Mouse (Mus musculus): Measurements from ENCODE around the gene Zfhx3.

The Zfhx3 gene

DNA sequence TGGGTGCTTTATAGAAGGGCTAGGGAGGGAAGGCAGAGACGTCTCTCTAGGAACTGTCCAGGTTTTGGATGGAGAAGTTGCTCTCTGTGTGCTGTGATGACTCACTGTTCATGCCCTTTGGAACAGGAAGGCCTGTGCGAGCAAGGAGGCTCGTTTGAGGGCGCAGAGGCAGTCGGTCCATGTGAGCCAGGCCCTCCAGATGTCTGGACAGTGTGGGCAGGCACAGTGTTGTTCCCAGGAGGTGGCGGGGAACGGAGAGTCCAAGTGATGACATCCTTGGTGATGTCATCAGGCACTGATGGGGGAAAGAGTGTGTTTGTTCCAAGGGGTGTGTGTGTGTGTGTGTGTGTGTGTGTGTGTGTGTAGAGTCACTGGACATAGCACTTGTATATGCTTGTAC, 800.8 kb downstream of the Zfhx3 start:
- DNase-seq (ENCODE audit: low read depth, low spot score): no peak

DNA sequence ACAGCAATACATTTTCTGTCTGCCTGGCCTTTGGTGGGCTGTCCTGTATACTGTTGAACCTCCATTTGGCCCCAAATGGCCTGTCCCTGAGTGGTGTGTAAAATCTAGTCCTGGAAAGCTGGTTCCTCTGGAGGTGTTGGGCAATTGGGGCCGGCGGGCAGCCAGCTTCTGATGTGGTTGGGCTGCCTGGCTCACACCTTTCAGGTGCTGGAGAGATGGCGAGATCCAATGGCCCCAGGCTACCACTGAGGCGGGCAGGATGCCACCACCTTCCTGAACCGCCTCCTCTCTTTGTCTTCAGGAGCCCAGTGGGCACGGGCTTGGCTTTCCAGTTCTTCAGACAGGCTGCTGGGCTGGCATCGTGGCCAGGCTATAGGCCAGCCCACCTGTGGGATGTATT, 803.1 kb downstream of the Zfhx3 start:
- DNase-seq (ENCODE audit: low read depth, low spot score): no peak

DNA sequence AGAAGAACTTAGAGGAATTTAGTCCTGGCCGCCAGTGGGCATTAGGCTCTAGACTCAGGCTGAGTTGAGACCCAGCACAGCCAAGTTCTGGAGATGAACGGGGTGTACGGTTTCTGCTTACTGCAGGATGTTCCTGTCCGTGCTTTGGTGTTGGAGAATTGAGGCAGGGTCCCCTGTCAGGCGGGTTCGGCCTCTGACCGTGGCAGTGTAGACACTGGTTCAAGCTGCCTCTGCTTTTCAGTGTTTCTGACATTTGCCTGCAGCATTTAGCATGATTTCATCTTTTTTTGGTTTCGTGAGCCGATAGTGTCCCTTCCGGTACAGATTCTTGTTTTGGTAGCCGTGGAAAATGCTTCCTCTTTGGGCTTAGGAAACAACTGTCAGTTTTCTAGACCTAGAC, 805.7 kb downstream of the Zfhx3 start:
- no peak for DNase-seq (ENCODE audit: low read depth, low spot score)

DNA sequence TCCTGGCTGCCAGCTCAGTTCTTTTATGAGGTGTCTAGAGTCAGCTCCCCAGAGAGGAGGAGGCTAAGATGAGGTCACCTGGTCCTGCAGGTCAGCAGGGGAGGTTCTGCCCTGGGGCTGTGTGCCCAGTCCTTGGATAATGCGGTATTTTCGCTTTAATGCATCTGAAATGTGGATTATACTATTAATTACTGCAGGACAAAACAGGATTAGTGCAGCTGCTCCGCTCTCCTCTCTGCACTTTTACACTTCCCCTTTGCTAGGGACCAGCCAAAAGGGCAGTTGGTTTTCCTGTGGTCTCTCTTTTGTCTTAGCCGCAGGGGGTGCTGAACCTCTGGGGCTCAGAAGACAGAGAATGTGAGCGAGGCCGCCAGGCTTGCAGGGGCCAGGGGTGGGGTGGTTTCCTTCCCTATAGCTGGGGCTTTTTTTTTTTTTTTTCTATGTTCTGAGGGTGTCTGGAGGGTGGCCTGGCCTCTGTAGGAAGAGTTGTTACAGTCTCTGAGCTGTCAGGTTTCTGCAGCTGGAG, 806.5 kb downstream of the Zfhx3 start:
- no peak for DNase-seq (ENCODE audit: low read depth, low spot score)

DNA sequence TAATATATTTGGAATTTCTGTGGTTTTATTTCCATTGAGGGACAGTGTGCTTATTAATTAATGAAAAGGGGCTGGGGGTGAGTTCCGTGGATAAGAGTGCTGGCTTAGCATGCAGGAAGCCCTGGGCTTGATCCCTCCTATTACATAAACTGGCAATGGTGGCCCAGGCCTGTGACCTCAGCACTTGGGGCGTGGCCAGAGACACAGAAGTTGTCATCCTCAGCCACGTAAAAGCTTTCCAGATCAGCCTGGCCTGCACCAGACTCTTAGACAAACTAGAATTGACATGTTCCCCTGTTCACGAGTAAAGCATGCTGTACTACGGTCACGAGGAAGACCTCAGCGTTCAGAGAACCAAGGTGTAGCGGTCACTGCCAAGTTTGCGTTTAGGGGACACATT, 808.4 kb downstream of the Zfhx3 start:
- no peak for DNase-seq (ENCODE audit: low read depth, low spot score)

DNA sequence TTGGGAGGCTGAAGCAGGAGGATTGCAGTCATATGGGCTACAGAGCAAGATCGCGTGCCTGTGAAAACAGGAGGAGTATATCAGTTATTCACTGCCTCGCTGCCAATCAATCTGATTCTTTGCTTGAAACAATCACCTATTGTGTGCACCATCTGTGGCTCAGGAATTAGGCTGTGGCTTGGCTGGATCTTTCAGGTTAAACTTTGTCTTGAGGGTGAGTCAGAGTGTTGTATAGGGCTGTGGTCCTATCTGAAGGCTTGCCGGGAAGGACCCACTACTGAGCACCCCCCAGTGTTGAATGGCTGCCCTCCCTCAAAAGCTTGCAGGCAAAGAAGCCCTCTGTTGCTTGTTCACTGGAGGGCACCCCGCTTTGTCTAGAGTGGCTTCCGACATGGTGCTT, 812.1 kb downstream of the Zfhx3 start:
- DNase-seq (ENCODE audit: low read depth, low spot score): no peak

DNA sequence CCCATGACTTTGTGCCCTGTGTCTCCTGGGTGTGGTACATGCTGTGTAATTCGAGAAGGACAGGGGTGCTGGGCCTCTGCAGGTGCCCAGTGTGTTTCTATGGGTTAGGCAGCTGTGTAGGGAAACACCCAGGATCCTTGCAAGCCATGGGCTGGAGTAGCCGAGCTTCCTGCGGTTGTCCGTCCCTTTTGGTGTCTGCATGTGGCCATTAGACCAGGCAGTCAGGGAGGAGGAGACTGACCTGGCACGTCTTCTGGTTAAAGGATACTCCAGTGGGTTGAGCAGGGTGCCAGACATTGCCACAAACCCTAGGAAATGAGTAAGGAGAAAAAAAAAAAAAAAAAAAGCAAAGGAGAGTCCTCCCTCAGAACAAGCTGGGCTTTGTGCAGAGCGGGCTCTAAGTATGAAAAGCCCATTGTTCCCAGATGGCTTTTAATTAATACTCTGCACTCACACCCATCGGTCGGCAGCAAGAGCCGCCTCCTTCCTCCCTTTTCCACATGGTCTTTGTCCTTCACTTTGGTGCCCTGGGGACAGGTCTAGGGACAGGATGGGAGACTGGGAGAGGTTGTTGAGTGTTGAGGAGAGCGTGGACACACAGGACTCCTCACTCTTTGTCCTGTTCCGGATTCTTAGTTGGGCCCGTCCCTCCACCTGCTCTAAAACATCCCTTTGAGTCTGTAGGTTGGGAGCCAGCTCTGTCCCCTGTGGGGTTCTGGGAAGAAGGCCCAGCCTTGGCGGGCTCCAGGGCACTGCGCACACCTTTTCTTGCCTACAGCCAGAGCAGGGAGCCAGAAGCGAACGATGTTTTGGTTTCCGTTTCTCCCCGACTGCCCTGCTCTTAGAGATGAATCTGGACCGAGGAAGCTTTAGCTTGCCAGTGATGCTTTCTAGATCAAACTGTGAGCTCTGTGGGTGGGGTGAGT, 813.2 kb downstream of the Zfhx3 start:
- DNase-seq (ENCODE audit: low read depth, low spot score): no peak

DNA sequence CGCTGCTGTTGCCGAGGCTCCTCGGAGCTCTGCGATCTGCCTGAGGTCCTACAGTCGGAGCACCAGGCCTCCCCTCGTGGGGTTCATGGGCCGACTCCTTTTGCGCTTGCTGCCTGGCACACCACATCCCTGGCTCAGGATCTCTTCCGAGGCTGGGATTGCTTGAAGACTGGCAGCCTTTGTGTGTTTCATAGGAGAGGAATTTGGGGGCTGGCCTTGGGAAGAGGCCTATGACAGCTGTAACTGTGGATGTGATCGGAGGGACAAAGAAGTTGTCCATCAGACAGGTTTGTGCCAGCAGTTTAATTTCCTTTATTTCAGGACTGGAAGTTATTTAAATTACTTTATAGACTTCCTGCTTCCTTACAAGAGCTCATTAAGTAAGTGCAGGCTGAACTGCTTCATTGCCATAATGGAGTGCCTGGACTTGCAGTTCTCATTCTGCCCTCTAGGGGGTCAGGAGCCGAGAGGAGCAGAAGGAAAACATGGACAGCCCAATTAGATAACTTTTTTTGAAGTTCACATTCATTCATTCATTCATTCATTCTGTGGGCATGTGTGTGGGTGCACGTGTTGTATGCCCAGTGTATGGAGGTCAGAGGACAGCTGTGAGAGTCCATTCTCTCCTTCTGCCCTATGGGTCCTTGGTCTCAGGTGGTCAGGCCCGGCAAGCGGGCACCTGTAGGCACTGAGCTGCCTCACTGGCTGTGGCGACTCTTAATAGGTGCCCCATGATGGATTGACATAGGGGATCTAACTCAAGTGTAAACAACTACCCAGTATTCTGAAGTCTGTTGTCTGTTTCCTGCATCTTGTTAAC, 817.3 kb downstream of the Zfhx3 start:
- no peak for DNase-seq (ENCODE audit: low read depth, low spot score)

DNA sequence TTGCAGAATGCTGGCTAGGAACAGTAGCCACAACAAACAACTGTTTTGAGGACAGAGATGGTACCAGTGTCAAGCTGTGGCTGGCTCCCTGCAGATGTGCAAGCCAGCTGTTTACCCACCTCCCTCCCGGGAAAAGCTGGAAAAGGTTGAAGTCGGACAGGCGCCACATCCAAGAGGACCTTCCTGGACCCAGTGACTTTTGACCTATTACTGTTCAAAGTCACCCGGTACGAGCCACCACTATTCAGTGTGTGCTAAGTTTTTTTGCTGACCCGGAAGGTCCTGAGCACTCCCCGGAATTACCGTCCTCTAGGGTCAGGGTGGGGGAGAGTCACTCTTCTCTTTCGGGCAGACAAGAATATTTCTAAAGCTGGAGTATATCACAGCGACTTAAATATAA, 818.3 kb downstream of the Zfhx3 start:
- DNase-seq (ENCODE audit: low read depth, low spot score): no peak

DNA sequence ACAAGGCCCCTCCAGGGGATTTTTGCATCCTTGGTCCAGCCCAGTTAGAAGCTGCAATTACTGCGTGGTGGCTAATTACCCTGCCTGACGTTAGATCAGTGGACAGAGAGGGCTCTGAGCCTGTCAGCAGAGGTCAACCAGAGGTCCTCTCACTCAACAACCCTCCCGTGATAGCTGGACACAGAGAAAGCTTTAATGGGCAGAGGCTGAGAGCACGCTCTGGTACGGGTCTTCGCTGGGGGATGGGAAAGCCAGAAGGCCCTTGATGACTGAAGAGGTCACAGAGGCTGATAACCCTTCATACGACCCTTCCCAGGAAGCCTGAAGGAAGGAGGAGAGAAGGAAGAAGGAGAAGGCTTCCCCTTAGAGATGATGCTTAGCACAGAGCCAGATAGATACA, 820.1 kb downstream of the Zfhx3 start:
- DNase-seq (ENCODE audit: low read depth, low spot score): no peak

DNA sequence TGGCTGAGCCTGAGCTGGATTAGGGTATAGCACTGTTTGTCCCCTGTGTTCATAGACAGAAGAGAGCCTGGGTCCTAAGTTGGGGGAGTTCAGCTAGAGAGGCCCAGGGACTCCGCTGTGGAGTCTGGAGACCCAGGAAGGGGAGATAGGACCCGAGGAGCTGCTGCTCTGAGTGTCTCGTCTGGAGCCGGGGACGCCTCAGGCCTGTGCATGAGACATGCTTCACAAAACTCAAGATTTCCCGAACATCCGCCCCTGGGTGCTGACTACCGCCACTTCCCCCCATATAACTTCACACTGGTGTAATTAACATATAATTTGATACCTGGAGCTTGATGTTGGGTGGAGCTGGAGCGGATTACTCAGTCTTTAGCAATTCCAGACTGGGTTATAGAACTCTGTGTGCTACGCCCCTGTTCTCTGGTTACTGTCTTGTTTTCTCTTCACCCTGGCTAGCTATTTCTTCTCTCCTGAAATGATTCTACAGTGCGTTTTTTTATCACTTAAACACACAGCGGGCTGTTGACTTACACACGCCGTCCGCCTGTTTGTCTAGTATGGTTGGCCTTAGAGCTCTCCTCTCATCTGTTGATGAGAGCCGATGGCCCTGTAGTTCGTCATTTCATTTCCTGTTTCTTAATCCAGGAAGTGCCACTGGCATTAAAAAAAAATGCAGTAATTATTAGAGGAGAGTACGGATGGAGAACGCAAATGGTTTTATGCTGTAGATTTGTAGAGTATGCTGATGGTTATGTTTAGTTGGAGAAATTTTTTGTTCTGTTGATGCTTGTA, 822.2 kb downstream of the Zfhx3 start:
- DNase-seq (ENCODE audit: low read depth, low spot score): no peak

DNA sequence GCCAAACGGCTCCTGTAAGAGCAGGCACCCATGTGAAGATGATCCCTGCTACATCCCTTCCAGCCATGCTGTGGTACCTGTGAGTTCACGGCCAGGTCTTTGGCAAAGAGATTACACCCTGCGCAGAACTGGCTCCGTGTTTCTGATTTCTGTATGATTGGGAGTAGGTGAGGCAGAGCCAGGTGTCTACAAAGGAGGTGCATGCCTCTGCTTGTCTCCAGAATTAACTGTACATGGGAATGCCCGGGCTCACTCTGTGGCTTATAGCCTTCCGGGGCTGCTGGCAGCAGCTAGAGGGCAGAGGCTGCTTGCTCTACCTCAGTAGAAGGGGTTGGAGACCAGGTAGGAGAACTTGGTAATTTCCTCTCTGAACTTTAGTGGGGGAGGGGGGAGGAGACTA, 823.7 kb downstream of the Zfhx3 start:
- DNase-seq (ENCODE audit: low read depth, low spot score): no peak

DNA sequence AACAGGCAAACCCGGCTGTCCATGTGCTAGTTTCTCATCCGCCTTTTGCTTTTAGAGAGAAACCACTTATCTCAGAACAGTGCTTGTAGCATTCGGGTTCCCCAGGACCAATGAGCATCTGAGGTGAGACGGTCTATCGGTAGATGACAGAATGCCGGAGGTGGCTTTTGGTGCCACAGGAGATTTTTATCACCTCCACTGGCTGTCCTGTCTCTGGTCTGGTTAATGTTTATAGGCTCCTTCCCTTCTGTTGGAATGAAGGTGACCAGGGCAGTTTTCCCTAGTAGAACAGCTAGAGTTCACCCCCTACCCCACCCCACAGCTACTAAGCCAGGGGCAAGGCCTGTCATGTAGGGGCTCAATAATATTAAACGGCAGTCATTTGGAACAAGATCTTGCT, 825.6 kb downstream of the Zfhx3 start:
- DNase-seq (ENCODE audit: low read depth, low spot score): no peak

DNA sequence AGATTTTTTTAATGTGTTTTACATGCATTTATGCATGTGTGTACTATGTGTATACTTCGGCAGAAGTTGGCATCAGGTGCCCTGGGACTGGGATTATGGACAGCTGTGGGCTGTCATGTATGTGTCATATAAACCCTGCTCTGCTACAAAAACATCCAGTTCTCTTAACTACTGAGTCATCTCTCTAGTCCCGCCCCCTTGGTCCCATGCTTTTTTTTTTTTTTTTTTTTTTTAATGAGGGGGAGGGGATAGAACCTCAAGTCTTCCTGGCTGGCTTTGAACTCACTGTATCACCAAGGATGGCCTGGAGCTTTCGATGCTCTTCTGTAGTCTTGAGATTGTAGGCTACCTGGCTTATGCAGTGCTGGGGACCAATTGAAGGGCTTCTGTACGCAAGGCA, 827.9 kb downstream of the Zfhx3 start:
- no peak for DNase-seq (ENCODE audit: low read depth, low spot score)

DNA sequence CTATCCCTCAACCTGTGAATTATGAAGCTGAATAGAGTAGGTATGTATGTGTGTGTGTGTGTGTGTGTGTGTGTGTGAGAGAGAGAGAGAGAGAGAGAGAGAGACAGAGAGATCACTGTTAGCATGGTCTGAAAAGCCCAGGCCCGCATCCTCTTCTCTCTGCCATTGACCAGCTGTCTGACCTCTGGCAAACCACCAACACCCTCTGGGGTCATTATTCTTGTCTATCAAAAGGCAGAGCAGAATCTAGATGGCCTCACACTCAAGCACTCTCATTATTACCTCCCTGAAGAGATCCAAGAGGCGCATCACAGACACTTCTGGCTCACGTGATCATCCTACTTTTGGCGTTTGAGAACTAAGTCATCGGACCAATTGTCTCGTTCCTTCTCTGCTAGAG, 831.0 kb downstream of the Zfhx3 start:
- DNase-seq (ENCODE audit: low read depth, low spot score): no peak

DNA sequence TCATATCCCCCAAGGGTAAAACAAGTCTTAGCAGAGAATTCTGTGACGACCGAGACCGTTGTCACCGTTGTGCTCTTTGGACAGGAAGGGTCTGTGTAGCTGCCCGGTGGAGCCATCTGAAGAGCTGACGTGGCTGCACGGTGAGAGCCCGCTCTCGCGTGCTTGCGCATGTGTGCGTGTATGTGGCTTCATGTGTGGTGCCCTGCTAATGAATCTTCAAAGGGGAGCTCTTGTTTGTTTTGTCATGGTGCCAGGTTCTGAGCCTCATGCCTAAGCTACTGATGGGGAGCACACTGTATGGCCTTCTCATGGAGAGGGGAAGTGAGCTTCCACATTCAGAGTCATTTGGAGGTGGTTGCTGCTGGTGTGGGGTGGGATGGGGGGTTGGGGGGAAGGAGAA, 835.6 kb downstream of the Zfhx3 start:
- no peak for DNase-seq (ENCODE audit: low read depth, low spot score)

DNA sequence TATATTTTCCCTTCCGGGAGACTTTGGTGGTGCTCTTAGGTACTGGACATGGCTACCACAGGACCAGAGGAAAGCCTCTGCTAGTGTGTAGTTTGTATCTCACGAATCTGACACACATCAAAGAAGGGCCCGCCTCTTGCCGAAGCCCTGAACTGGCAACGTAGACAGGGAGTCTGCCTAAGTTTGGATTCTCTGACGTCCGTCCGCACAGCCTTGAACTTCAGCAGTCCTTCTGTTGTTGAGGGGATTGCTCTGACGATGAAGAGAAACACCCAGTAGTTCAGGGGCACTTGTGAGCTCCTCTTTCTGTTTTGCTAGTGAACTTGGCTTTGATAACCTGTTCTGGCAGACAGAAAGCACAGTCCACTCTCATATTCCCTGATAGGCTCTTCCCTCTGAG, 836.1 kb downstream of the Zfhx3 start:
- DNase-seq (ENCODE audit: low read depth, low spot score): no peak

DNA sequence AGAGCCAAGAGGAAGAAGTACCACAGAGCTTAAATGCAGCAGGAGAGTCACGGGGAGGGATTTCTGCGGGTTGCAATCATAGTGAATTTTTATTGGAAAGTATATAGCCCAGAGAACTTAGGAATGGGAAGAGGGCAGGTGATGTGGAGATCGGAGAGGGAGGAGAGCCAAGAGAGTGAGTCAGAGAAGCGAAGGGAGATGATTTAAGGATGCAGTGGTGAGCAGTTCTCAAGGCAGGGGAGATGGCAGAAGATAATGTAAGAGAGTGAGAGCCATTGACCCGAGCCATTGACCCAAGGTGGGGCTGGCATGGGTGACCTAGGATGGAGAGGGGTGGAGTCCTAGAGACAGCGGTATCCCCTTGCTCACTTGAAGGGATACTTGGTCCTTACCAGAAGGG, 838.3 kb downstream of the Zfhx3 start:
- no peak for DNase-seq (ENCODE audit: low read depth, low spot score)

DNA sequence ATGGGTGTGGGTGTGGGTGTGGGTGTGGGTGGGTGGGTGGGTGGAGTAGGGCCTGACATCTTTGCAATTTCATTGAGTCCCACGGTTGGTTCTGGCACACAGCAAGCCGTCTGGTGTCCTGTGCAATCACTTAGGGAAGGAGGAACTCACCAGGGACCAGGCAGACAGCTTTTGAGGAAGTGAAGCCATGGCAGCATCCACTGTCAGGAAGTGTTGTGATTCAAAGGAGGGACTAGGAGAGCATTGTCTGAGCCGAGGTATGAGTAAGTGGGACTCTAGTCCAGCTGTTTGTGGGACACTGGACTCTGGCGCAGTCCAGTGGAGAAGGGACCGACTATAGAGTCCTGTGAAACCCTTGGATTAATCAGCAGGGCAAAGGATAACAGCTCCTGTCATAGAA, 838.7 kb downstream of the Zfhx3 start:
- no peak for DNase-seq (ENCODE audit: low read depth, low spot score)

DNA sequence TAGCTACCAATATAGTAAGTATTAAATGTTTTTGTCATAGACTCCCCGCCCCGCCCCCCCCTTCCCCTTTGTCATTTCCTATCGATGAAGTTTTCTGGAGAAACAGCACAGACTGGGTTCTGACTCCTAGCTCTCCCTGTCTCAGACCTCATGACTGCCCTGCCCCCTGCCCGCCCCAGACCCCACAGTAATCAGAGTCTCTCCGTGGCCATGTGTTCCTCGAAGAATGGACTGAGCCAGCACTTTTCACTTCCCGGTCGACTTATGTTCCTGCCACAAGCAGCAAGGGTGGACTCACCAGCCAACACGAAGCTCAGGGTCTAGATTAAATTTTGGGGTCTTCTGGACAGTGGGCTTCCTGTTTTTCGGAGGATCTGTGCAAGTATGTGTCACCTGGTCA, 840.7 kb downstream of the Zfhx3 start:
- no peak for DNase-seq (ENCODE audit: low read depth, low spot score)

DNA sequence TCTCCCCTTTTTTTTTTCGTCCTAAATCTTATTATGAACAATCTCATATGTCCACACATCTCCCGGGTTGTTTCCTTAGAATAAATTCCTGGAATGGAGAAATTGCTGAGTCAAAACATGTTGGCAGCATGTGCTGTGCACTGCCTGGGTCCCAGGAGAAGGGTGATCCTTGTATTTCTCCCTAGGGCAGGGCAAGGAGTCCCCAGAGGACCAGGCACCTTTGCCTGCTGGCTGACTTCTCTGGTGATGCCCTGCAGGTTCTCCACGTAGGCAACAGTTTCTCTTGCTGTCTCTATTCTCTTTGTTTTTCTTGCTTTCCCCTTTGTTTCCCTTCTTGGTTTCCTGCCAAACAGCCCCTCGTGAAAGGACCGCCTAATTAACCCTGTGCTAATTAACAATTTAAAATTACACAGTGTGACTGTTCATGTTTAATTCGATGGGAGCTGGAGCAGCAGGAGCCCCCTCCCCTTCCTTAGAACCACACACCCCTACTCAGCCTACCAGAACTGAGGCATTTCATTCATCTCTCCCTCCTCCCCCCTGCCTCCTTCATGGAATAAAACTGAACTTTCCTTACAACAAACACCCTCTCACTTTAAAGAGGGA, 845.8 kb downstream of the Zfhx3 start:
- no peak for DNase-seq (ENCODE audit: low read depth, low spot score)

DNA sequence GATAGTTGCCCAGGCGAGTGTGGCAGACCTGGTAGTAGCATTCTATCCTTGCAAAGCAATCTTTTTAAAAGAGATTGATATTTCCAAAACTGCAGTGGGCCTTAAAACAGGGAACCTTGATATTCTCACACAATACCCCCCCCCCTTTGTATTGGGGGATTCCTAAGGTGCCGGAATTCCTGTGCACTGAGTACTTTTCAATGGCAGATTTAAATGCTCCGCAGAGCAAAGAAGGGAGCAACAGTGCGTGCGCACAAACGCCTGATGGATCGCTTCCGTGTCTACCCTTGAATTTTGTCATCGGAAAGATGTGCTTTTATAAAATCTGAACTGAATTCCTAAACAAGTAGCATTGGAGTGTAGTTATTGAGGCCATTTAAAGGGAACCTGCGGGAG, 846.3 kb downstream of the Zfhx3 start:
- no peak for DNase-seq (ENCODE audit: low read depth, low spot score)

Measured in retina, adult 2 months (tissue).